Mouse (Mus musculus) CH12.LX (cell line): ENCODE measurements around the gene Otop3. TPM values are rescaled to one million over a fixed set of nuclear protein-coding genes. Genes with fewer than 3 reads are reported as not detected.

Source experiments
- DNase-seq: peaks from one replicate; pipeline ENCODE4 v3.0.0-alpha.2; 2013; ENCODE audit errors: extremely low read depth
- H3K27ac ChIP-seq: 2 replicates; pipeline ENCODE4 v1.5.1; 2012; ENCODE audit warnings: low read depth, mild to moderate bottlenecking, control low read depth, moderate library complexity; ENCODE audit not compliant: insufficient read depth
- H3K27me3 ChIP-seq: replicated peaks from 2 replicates; pipeline ENCODE3; 2012; ENCODE audit warnings: inconsistent platforms
- H3K36me3 ChIP-seq, 2 experiments: replicated peaks in 1 of 2; 2 replicates each; pipeline versions ENCODE3 to v1.6.1; 2012; ENCODE audit warnings: inconsistent platforms in 1 of 2, low read length in 1 of 2, mild to moderate bottlenecking in 1 of 2, mixed read lengths in 1 of 2, moderate library complexity in 1 of 2; ENCODE audit not compliant: control insufficient read depth in 1 of 2, insufficient read depth in 1 of 2
- H3K4me1 ChIP-seq, 2 experiments: 2 replicates each; pipeline ENCODE4 v1.6.1; 2012; ENCODE audit warnings: inconsistent platforms in 1 of 2, moderate library complexity in 1 of 2; ENCODE audit not compliant: insufficient read depth in 2 of 2, control insufficient read depth in 1 of 2
- H3K4me2 ChIP-seq: 2 replicates; pipeline ENCODE4 v1.6.1; 2012; ENCODE audit warnings: low read depth, mild to moderate bottlenecking, control low read depth; ENCODE audit not compliant: poor library complexity, insufficient read depth, severe bottlenecking
- H3K4me3 ChIP-seq, 3 experiments: fragments of 150-350 bp in 1 of 3; sonication (generic) in 1 of 3; replicated peaks in 1 of 3; 2 replicates each; pipeline versions ENCODE3 to v1.5.1; 2011 to 2012; ENCODE audit warnings: low read depth in 2 of 3, low read length in 2 of 3, mild to moderate bottlenecking in 2 of 3, moderate library complexity in 2 of 3, control low read depth in 1 of 3, improper control_type of control experiment in 1 of 3, inconsistent platforms in 1 of 3, mixed read lengths in 1 of 3; ENCODE audit not compliant: poor library complexity in 1 of 3
- H3K79me2 ChIP-seq: replicated peaks from 2 replicates; pipeline ENCODE4 v1.6.1; 2012; ENCODE audit warnings: mild to moderate bottlenecking, moderate library complexity; ENCODE audit not compliant: control insufficient read depth, poor library complexity, insufficient read depth, severe bottlenecking; ENCODE audit errors: extremely low read depth
- H3K9ac ChIP-seq: 2 replicates; pipeline ENCODE4 v1.6.1; 2012; ENCODE audit warnings: low read depth, mild to moderate bottlenecking, control low read depth, moderate library complexity; ENCODE audit not compliant: insufficient read depth
- H3K9me3 ChIP-seq: replicated peaks from 2 replicates; pipeline ENCODE3; 2012; ENCODE audit warnings: low read length, inconsistent platforms, mixed read lengths
- CHD2 ChIP-seq: IDR thresholded peaks from 2 replicates; pipeline ENCODE4 v1.6.1; 2011; ENCODE audit warnings: low read length, improper control_type of control experiment
- CTCF ChIP-seq, 2 experiments: IDR thresholded peaks in 1 of 2; conservative IDR thresholded peaks in 1 of 2; 2 replicates each; pipeline ENCODE4 v1.5.1; 2011 to 2012; ENCODE audit warnings: low read depth in 2 of 2, low read length in 2 of 2, improper control_type of control experiment in 1 of 2, inconsistent platforms in 1 of 2, mild to moderate bottlenecking in 1 of 2, moderate library complexity in 1 of 2
- ELF1 ChIP-seq: IDR thresholded peaks from 2 replicates; pipeline ENCODE4 v1.6.1; 2014; ENCODE audit warnings: low read depth, mild to moderate bottlenecking, inconsistent platforms, low read length, improper control_type of control experiment
- EP300 ChIP-seq: IDR thresholded peaks from 2 replicates; pipeline ENCODE4 v1.6.1; 2011; ENCODE audit warnings: low read length, improper control_type of control experiment
- GABPA ChIP-seq: IDR thresholded peaks from 2 replicates; pipeline ENCODE4 v1.6.1; 2012; ENCODE audit warnings: low read depth, low read length, improper control_type of control experiment, inconsistent platforms; ENCODE audit not compliant: insufficient replicate concordance
- IRF4 ChIP-seq: IDR thresholded peaks from 2 replicates; pipeline ENCODE4 v1.6.1; 2014; ENCODE audit warnings: low read depth, mild to moderate bottlenecking, inconsistent platforms, low read length, improper control_type of control experiment
- MAFK ChIP-seq: IDR thresholded peaks from 2 replicates; pipeline ENCODE4 v1.6.1; 2011; ENCODE audit warnings: low read length, improper control_type of control experiment; ENCODE audit not compliant: insufficient replicate concordance
- MAZ ChIP-seq: IDR thresholded peaks from 2 replicates; pipeline ENCODE4 v1.6.1; 2012; ENCODE audit warnings: low read depth, mild to moderate bottlenecking, inconsistent platforms, low read length, improper control_type of control experiment, moderate library complexity
- MEF2A ChIP-seq: IDR thresholded peaks from 2 replicates; pipeline ENCODE4 v1.6.1; 2014; ENCODE audit warnings: low read depth, mild to moderate bottlenecking, inconsistent platforms, low read length, improper control_type of control experiment, borderline replicate concordance
- MXI1 ChIP-seq: IDR thresholded peaks from 2 replicates; pipeline ENCODE4 v1.6.1; 2011; ENCODE audit warnings: mild to moderate bottlenecking, low read depth, low read length, improper control_type of control experiment
- NELFE ChIP-seq: IDR thresholded peaks from 2 replicates; pipeline ENCODE4 v1.6.1; 2011; ENCODE audit warnings: low read depth, low read length, improper control_type of control experiment
- PAX5 ChIP-seq: IDR thresholded peaks from 2 replicates; pipeline ENCODE4 v1.6.1; 2012; ENCODE audit warnings: low read length, inconsistent platforms, mixed read lengths
- POLR2A ChIP-seq: IDR thresholded peaks from 2 replicates; pipeline ENCODE4 v1.6.1; 2011; ENCODE audit warnings: low read depth, mild to moderate bottlenecking, improper control_type of control experiment, low read length
- RAD21 ChIP-seq: IDR thresholded peaks from 2 replicates; pipeline ENCODE4 v1.6.1; 2011; ENCODE audit warnings: low read depth, mild to moderate bottlenecking, low read length, improper control_type of control experiment, moderate library complexity
- SIN3A ChIP-seq: IDR thresholded peaks from 2 replicates; pipeline ENCODE4 v1.6.1; 2012; ENCODE audit warnings: low read length, improper control_type of control experiment, inconsistent platforms
- TCF12 ChIP-seq: IDR thresholded peaks from 2 replicates; pipeline ENCODE4 v1.6.1; 2014; ENCODE audit warnings: low read depth, mild to moderate bottlenecking, inconsistent platforms, low read length, improper control_type of control experiment
- UBTF ChIP-seq: IDR thresholded peaks from 2 replicates; pipeline ENCODE4 v1.6.1; 2012; ENCODE audit warnings: low read depth, mild to moderate bottlenecking, inconsistent platforms, low read length, improper control_type of control experiment, moderate library complexity
- USF1 ChIP-seq: IDR thresholded peaks from 2 replicates; pipeline ENCODE4 v1.6.1; 2014; ENCODE audit warnings: low read depth, mild to moderate bottlenecking, inconsistent platforms, low read length, improper control_type of control experiment
- ZKSCAN1 ChIP-seq: IDR thresholded peaks from 2 replicates; pipeline ENCODE4 v1.6.1; 2012; ENCODE audit warnings: low read depth, inconsistent platforms, low read length, improper control_type of control experiment, borderline replicate concordance
- ZMIZ1 ChIP-seq: IDR thresholded peaks from 2 replicates; pipeline ENCODE4 v1.6.1; 2012; ENCODE audit warnings: low read depth, mild to moderate bottlenecking, inconsistent platforms, low read length, improper control_type of control experiment
- dilution Hi-C: fragments of 300-500 bp; cut with MboI; formaldehyde crosslinking; loops from 2 replicates; pipeline ENCODE4 v1.14.3; 2020; ENCODE audit warnings: low sequenced_read_pairs; ENCODE audit not compliant: extremely low pct_unique_long_range_greater_than_20kb, extremely low pct_ligation_motif_present
- in situ Hi-C: fragments of 300-500 bp; cut with MboI; formaldehyde crosslinking; loops from 3 replicates; pipeline ENCODE4 v1.14.3; 2019; ENCODE audit warnings: low sequenced_read_pairs, low pct_ligation_motif_present, low pct_unique_long_range_greater_than_20kb, mixed read lengths
- polyA plus RNA-seq: library from polyadenylated mRNA; unstranded; fragments of >175 nt; gene quantifications from 2 replicates; pipeline ENCODE4 v1.2.1, GENCODE M21; 2012; ENCODE audit warnings: low read depth; ENCODE audit not compliant: insufficient read length
- total RNA-seq, 2 experiments: library from RNA; depleted of rRNA; stranded (reverse); fragments of 300-350 nt in 1 of 2; fragments of >200 nt in 1 of 2; gene quantifications; 2 replicates each; pipeline ENCODE4 v1.2.3; 2012 to 2014

The Otop3 gene
- total and polyA plus RNA-seq, 3 experiments, result not detected

DNA sequence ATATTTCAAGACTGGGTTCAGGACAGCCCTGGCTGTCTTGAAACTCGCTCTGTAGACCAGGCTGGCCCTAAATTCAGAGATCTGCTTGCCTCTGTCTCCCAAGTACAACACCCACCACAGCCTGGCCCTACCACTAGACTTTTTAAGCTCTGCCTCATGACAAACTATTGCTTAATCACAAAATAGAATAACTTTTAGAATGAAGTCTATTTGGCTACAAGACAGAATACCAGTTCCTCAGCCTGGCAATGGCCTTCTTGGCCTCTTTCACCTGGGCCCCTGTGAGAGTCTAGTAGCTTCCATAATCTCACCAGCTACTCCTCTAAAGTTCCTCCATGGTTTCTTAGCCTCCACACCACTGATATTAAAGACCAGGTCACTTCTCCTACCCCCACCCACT is 44.2 kb upstream of the Otop3 start:
- TF ChIP-seq EP300 (no peak), IRF4 (no peak), ELF1 (no peak), PAX5 (no peak), UBTF (no peak), MAZ (no peak), ZKSCAN1 (no peak), GABPA (no peak), NELFE (no peak), TCF12 (no peak)
- H3K79me2 ChIP-seq, result no peaks in the 10 kb centered on the region
- H3K4me3 ChIP-seq, result no peak overlapping the region
- H3K4me2 ChIP-seq, result no peak overlapping the region
- H3K9me3 ChIP-seq, result peaks cover 6% of the 10 kb centered on the region
- DNase-seq, result no peak
- H3K4me1 ChIP-seq, result no peaks in the 10 kb centered on the region
- in situ Hi-C loops, result no loop called here
- H3K9ac ChIP-seq, result no peak overlapping the region
- no peak overlapping the region for H3K27ac ChIP-seq
- dilution Hi-C loops, result no loop called here
- peaks cover 36% of the 10 kb centered on the region for H3K27me3 ChIP-seq
- H3K36me3 ChIP-seq, result no peaks in the 10 kb centered on the region

DNA sequence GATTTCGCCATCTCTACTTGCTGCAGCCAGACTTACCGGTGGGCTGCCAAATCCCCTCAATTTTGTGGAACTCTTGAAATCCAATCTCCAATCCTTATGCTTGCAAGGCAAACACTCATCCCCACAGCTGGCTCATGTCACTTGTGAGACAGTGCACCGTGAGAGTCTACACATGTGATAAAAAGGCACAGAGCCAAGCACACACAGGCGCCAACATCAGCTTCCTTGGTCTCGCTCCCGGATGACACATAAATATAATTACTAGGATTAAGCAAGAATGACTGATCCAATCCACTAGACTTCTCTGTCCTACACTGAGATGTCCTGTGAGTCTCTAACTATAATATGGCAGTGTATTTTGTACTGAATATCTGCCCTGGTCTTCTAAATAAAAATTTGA is 43.6 kb upstream of the Otop3 start:
- no peak for TF ChIP-seq USF1
- TF ChIP-seq UBTF, result no peak
- no peak for TF ChIP-seq ELF1
- no peak for TF ChIP-seq NELFE
- TF ChIP-seq EP300, result no peak
- no peak for TF ChIP-seq CHD2
- TF ChIP-seq POLR2A, result no peak
- no peak for TF ChIP-seq RAD21
- TF ChIP-seq CTCF (conservative IDR thresholded peaks at IDR 0.05 in 1 of 2, IDR thresholded peaks at IDR 0.05 in 1 of 2; ENCODE audit: low read depth in 2 of 2, low read length in 2 of 2), result no peak
- TF ChIP-seq TCF12, result no peak
- no peak for TF ChIP-seq SIN3A
- no peak for TF ChIP-seq MEF2A
- no peak for TF ChIP-seq ZMIZ1
- no peak for TF ChIP-seq MXI1
- no peak for TF ChIP-seq MAFK
- no peak for TF ChIP-seq MAZ
- Histone ChIP-seq H3K27me3 (peaks cover 42% of the 10 kb centered on the region), H3K27ac (no peak overlapping the region)

More for the DNA sequence above, 43.6 kb upstream of the Otop3 start:
- Histone ChIP-seq H3K36me3 (no peaks in the 10 kb centered on the region), H3K79me2 (no peaks in the 10 kb centered on the region), H3K4me1 (no peaks in the 10 kb centered on the region), H3K9me3 (peaks cover 6% of the 10 kb centered on the region), H3K4me3 (no peak overlapping the region), H3K9ac (no peak overlapping the region), H3K4me2 (no peak overlapping the region)
- dilution Hi-C loops, result no loop called here
- no peak for DNase-seq
- in situ Hi-C loops, result no loop called here
